Mouse (Mus musculus) brain, embryonic 18.5 days (tissue): ENCODE results near the gene Krt79.

ENCODE experiments used
- DNase-seq: peaks from one replicate; pipeline ENCODE4 v3.0.0-alpha.2; 2012; ENCODE audit warnings: low read depth, low spot score

The Krt79 gene

DNA sequence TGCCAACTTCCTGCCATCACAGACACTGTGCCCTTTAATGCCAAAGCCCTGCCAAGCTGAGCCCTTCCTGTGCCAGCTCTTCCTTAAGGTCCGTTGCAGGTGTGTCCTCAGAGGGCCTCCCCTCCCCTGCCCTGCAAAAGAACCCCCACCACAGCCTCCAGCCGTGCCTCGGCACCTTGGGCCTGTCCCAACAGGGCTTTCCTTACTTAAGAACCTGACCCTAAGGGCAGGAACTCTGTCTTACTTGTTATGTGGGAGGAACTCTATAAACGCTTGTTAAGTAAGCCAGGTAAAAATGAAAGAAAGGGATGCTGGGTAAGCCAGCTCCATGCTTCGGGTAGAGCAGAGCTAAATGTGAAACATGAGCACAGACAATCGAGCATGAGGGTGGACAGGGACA is 7.1 kb downstream of the Krt79 start:
- no peak for DNase-seq

DNA sequence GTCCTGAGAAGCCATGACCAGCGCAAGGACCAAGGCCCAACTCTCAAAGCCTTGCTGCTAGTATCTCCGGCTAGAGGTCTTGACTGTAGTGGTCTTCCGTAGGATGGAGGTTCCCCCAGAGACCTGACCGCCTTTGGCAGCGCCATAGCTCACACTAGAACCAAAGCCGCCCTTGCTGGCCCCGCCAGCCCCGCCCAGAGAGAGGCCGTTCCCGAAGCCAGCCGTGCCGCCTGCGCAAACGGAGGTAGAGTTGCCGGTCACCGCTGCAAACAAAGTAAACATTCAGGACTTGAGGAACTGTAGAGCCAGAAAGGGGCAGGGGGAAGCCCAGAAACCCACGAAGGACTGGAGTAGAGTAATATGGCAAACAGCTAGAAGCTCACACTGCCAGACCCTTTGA is 10.5 kb downstream of the Krt79 start:
- DNase-seq = no peak

GRCm38 (mm10) chr15:101929087-101929486 is 11.0 kb downstream of the Krt79 start:
- DNase-seq = no peak

DNA sequence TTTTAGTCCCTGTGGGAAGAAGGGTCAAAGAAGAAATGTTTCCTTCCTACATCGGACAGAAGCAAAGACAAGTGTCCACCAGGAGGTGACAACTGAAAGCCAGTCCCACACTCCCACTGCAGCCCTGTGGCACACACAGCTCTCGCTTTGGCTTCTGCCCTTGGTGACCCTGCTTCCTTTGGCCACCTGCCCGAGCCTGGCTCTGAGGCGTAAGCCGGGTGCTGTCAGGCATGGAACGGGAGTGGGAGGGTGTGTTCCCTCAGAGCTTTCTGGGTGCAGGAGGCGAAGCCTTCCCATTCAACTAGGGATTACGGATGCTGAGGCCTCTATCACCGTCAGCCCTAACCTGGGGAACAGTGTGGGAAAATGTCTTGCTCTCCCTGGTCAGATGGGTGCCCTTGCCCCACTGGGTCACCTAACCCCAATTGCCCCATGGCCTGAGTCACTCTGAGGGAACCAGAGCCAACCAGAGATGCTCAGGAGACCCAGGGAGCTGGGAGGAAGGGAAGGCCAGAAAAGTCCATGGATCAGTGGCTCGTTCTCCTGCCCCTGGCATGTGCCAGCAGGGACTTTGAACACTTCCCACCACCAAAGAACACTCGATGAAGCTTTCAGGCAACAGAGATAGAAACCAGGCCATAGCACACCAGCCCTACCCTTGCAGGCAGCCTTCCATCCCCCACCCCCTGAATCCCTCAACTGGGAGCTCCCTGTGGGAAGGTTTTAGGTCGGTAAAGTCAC is 12.6 kb downstream of the Krt79 start:
- no peak for DNase-seq

GRCm38 (mm10) chr15:101925041-101925440 is 15.1 kb downstream of the Krt79 start:
- DNase-seq = no peak

DNA sequence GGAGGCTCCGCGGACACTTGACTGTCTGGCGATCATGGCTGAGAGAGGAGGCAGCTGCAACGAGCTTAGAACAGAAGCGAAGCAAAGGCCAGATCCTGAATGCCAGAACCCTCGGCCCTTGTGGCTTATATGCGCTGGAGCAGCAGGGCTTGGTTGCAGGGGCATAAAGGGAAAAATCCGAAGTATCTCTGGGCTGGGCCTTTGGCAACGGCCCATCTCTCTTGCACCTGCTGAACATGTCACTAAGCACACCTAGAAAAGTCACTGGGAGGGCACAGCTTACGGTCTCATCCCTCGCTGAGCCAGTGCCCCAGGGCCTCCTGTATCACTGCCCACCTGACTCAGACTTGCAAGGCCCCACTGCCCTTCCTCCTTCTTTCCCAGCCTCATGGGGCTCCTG is 15.5 kb downstream of the Krt79 start, which contains the start of gene Krt4:
Krt4 (minus strand) TSS at position 101 of the 400 bp plus-strand sequence.
- DNase-seq = no peak

- no peak for DNase-seq
Observed at GRCm38 (mm10) chr15:101922296-101922695, 17.8 kb downstream of the Krt79 start.

DNA sequence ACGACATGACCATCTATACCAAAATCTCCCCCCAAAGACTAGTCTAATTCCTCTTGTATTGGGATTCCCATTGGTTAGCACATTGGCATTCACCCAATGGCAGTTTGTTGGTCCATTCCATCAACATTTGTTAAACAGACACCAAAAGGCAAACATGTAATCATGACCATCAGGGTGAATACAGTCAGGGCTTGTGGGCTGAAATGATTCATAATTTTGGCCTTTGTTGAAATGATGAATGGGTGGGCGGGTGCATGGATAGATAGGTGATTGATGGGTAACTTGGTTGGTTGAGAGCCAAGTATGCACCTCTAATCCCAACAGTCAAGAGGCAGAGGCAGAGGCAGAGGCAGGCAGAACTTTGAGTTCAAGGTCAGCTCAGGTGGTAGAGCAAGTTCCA is 24.1 kb downstream of the Krt79 start:
- no peak for DNase-seq

- DNase-seq = no peak
Observed at GRCm38 (mm10) chr15:101904849-101905248, 35.3 kb downstream of the Krt79 start.

GRCm38 (mm10) chr15:101902171-101903149 is 37.7 kb downstream of the Krt79 start:
- no peak for DNase-seq

- no peak for DNase-seq
Observed at GRCm38 (mm10) chr15:101895216-101895615, 44.9 kb downstream of the Krt79 start.

DNA sequence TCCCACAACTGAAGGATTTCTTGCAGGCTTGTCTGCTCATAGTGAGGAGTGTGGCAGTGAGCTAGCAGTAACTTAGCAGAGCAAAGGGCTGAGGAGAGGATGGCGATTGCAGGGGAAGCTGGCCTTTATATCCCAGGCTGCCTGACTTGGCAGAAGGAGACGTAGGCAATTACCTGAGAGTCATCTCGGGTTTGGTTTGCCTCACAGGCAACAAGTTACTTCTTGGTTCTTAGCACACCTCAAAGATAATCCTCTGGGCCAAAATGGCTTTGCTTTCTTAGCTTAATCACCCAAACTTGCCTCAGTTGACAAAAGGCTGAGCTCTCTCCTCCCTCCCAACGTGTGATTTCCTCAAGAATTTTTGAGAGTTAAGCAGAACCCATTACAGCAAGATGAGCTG is 47.3 kb downstream of the Krt79 start, which contains the start of gene Krt76:
Krt76 (minus strand) TSS at position 101 of the 400 bp plus-strand sequence.
- no peak for DNase-seq

- no peak for DNase-seq
Observed at GRCm38 (mm10) chr15:101879776-101880175, 60.3 kb downstream of the Krt79 start.
